Mouse (Mus musculus): ENCODE results near the gene Cope. TPM values are rescaled to one million over a fixed set of nuclear protein-coding genes. Genes with fewer than 3 reads are reported as not detected.

Gene Cope
- polyA plus RNA-seq, 1 experiment from 2014 or later = 260 TPM

DNA sequence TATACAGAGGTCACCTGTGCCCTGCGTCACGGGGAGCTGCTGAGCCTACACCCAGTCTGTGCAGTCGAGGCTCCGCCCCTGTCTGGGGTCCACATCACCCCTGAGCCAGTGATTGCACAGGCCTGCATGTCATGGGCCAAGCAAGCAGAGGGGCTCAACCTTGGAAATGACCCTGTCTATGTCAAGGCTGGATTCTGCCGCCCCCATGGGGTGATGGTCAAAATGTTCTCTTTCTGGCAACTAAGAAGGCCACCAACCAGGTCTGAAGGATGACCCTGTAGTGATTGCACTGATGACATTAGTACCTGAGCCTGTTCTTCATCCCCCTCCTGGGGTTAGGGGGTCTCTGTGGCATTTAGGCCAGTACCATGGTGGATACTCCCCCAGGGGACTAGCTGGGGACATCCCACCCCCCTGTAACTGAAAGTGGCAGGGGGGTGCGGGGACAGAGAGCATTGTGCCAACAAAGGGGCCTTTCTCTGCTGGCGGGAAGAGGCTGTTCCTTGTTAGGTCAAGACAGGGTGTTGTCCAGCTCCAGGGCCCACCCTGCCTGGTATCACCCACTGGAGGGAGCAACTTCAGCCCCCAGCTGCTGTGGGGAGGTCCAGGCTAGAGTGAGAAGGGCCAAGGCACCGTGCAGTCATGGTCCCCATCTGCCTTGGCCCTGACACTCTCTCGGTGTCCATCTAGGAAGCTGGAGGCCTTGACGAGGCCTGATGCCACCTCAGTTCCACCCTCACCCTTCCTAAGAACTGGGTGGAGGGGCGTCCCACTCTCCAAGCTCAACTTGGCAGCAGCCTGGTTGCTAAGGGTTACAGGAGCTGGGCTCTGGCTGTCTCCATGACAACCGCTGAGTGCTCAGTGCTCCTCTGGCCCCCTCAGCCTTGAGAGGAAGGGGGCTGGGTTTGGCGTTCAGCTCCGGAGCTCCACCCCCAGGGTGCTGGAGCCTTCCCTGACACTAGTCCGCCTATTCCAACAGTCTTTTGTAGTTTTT lies 14.5 kb downstream of the Cope start:
- Histone ChIP-seq H3K27ac (peak overlapping the region; percentile 93), H3K36me3 (peaks cover 25% of the 10 kb centered on the region), H3K27me3 (no peaks in the 10 kb centered on the region), H3K4me2 (replicated peaks) (peak overlapping the region; percentile 73), H3K4me1 (peaks cover 35% of the 10 kb centered on the region), H3K9ac (peak overlapping the region; percentile 78), H3K4me3 (peak overlapping the region; percentile 52), H3K9me3 (replicated peaks) (no peaks in the 10 kb centered on the region)
- ATAC-seq (ENCODE audit: low FRiP score) = peak; percentile 89
- 12% methylated on average over 15 of the region's 15 CpGs for WGBS

- Histone ChIP-seq H3K4me2 (replicated peaks) (peak overlapping the region; percentile 73), H3K36me3 (peaks cover 19% of the 10 kb centered on the region), H3K9ac (peak overlapping the region; percentile 78), H3K27ac (peak overlapping the region; percentile 93), H3K9me3 (replicated peaks) (no peaks in the 10 kb centered on the region), H3K4me3 (no peak overlapping the region; the same call in 1 of the 2 replicates), H3K27me3 (no peaks in the 10 kb centered on the region), H3K4me1 (peaks cover 35% of the 10 kb centered on the region)
- 78% methylated on average over 5 of the region's 5 CpGs for WGBS
- no peak for ATAC-seq (ENCODE audit: low FRiP score)
Measured at GRCm38 (mm10) chr8:70317872-70318271, 15.6 kb downstream of the Cope start.

DNA sequence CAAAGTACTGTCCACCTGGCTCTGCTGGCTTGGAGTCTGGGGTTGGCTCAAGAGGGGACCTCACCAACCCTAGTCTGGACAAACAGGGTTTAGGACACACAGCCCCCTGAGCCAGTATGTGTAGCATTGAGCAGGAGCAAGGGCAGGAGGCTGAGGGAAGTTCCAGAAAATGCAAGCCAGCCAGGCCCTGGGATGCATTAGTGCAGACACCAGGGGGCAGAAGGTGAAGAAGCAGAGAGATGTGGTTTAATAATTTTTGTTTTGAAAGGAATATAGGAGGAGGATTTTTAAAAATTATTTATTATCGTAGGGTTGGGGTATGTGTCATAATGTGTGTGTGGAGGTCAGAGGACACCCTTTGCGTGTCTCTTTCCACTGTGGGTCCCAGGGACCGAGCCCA lies 21.4 kb downstream of the Cope start:
- H3K36me3 ChIP-seq = peaks cover 49% of the 10 kb centered on the region
- H3K27me3 ChIP-seq = 0 out of 2 replicates have a peak, but pooled peaks cover 2% of the 10 kb centered on the region
- H3K4me1 ChIP-seq = no peaks in the 10 kb centered on the region
- no peak overlapping the region for H3K9ac ChIP-seq
- WGBS = 91% methylated on average over 3 of the region's 3 CpGs
- H3K4me3 ChIP-seq = no peak overlapping the region
- no peaks in the 10 kb centered on the region for H3K9me3 ChIP-seq (replicated peaks)
- H3K27ac ChIP-seq = no peak overlapping the region
- no peak for ATAC-seq (ENCODE audit: low FRiP score)
- no peak overlapping the region for H3K4me2 ChIP-seq (replicated peaks)

- Histone ChIP-seq H3K27me3 (peaks cover 26% of the 10 kb centered on the region), H3K4me1 (peaks cover 31% of the 10 kb centered on the region), H3K9ac (no peak overlapping the region), H3K4me2 (replicated peaks) (no peak overlapping the region), H3K36me3 (peaks cover 62% of the 10 kb centered on the region), H3K9me3 (replicated peaks) (no peaks in the 10 kb centered on the region), H3K27ac (no peak overlapping the region), H3K4me3 (no peak overlapping the region)
- ATAC-seq (ENCODE audit: low FRiP score) = no peak
- WGBS = 92% methylated on average over 6 of the region's 6 CpGs
Measured at GRCm38 (mm10) chr8:70327512-70327911, 25.2 kb downstream of the Cope start.

DNA sequence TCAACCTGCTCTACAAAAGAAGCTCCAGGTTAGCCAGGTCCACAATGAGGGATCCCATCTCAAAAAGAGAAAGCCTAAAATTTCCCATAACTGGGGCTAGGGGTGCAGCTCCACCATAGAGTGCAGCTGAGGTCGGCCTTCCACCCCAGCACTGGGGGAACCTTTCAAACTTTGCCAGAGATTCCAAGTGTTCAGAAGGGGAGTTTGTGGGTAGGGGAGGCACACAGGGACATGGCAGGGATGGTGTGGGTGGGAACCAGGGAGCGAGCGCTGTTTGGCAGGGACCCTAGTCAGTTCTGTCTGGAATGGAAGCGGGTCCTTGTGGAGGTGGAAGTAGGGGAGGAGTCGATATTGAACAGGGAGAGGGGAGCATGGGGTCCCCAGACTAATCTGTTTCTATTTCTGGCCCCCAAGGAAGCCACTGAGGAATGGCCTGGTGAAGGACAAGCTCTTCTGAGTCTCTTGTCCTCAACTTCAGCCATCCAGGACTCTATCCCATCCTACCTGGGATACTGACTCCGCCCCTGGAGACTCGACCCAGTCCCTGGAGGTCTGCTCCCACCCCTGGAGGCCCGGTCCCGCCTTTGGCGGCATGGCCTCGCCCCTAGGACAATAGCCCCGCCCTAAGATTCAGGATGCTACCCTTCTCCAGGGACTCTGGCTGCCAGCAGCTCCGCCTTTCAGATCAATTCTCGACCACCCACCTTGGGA lies 27.0 kb downstream of the Cope start, which contains the start of gene Gdf1:
Gdf1 (plus strand) TSS at position 694 of the 711 bp plus-strand sequence.
- WGBS = 22% methylated on average over 14 of the region's 14 CpGs
- peak within 1 kb of the TSS; percentile 57 for H3K27ac ChIP-seq
- H3K9ac ChIP-seq = peak within 1 kb of the TSS; percentile 18; the same call in 1 of the 2 replicates
- H3K9me3 ChIP-seq (replicated peaks) = no peaks in the 10 kb centered on the region
- ATAC-seq (ENCODE audit: low FRiP score) = no peak
- H3K36me3 ChIP-seq = peaks cover 66% of the 10 kb centered on the region
- H3K27me3 ChIP-seq = peaks cover 26% of the 10 kb centered on the region
- H3K4me2 ChIP-seq (replicated peaks) = peak within 1 kb of the TSS; percentile 38
- peak within 1 kb of the TSS; percentile 13 for H3K4me3 ChIP-seq
- H3K4me1 ChIP-seq = peaks cover 31% of the 10 kb centered on the region

GRCm38 (mm10) chr8:70329835-70330740 lies 27.8 kb downstream of the Cope start:
- Histone ChIP-seq H3K9me3 (replicated peaks) (no peaks in the 10 kb centered on the region), H3K36me3 (peaks cover 67% of the 10 kb centered on the region), H3K27me3 (peaks cover 26% of the 10 kb centered on the region), H3K27ac (peak overlapping the region; percentile 57), H3K9ac (peak overlapping the region; percentile 13; the same call in 1 of the 2 replicates), H3K4me3 (peak overlapping the region; percentile 13), H3K4me1 (peaks cover 31% of the 10 kb centered on the region), H3K4me2 (replicated peaks) (peak overlapping the region; percentile 38)
- ATAC-seq (ENCODE audit: low FRiP score) = peak; percentile 44
- 5% methylated on average over 45 of the region's 45 CpGs for WGBS

DNA sequence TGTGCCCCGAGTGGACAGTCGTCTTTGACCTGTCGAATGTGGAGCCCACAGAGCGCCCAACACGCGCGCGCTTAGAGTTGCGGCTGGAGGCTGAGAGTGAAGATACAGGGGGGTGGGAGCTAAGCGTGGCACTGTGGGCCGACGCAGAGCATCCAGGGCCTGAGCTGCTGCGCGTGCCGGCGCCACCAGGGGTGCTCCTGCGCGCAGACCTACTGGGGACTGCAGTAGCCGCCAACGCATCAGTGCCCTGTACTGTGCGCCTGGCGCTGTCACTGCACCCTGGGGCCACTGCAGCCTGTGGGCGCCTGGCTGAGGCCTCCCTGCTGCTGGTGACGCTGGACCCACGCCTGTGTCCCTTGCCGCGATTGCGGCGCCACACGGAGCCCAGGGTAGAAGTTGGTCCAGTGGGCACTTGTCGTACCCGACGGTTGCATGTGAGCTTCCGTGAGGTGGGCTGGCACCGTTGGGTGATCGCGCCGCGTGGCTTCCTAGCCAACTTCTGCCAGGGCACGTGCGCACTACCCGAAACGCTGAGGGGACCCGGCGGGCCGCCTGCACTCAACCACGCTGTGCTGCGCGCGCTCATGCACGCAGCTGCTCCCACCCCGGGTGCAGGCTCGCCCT lies 28.5 kb downstream of the Cope start:
- Histone ChIP-seq H3K9ac (peak overlapping the region; percentile 13; the same call in 1 of the 2 replicates), H3K27me3 (peaks cover 26% of the 10 kb centered on the region), H3K9me3 (replicated peaks) (no peaks in the 10 kb centered on the region), H3K27ac (peak overlapping the region; percentile 57), H3K4me2 (replicated peaks) (peak overlapping the region; percentile 38), H3K36me3 (peaks cover 73% of the 10 kb centered on the region), H3K4me3 (peak overlapping the region; percentile 13), H3K4me1 (peaks cover 31% of the 10 kb centered on the region)
- WGBS = 24% methylated on average over 53 of the region's 53 CpGs
- ATAC-seq (ENCODE audit: low FRiP score) = peak; percentile 85

DNA sequence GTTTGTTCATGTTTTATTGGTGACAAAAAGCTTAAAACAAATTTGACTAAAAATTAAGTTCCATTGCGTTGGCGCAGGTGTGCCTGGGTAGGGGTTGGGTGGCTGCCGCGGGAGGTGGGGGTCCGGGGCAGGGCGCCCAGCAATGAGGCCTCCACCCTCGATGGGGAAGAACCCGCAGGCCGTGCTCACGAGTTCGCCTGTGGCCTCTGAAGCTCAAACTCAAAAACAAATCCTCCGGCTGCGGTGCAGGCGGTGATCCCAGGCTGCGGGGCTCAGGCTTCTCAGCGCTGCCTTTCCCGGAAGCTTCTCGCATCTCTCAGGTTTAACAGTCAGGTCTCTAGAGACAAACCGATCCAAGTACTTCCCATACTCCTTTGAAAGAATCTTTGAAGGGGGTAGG lies 29.2 kb downstream of the Cope start:
- no peak for ATAC-seq (ENCODE audit: low FRiP score)
- Histone ChIP-seq H3K4me1 (peaks cover 31% of the 10 kb centered on the region), H3K36me3 (peaks cover 77% of the 10 kb centered on the region), H3K27ac (0 out of 2 replicates have a peak overlapping the region, but pooled peaks have one; percentile 26), H3K4me2 (replicated peaks) (no peak overlapping the region), H3K4me3 (no peak overlapping the region), H3K9me3 (replicated peaks) (no peaks in the 10 kb centered on the region), H3K9ac (no peak overlapping the region), H3K27me3 (peaks cover 26% of the 10 kb centered on the region)
- WGBS = 65% methylated on average over 19 of the region's 19 CpGs

- Histone ChIP-seq H3K36me3 (peaks cover 81% of the 10 kb centered on the region), H3K9me3 (replicated peaks) (no peaks in the 10 kb centered on the region), H3K4me2 (replicated peaks) (peak overlapping the region; percentile 19; the same call in 1 of the 2 replicates), H3K27ac (peak overlapping the region; percentile 35; the same call in 1 of the 2 replicates), H3K27me3 (peaks cover 26% of the 10 kb centered on the region), H3K4me3 (no peak overlapping the region), H3K4me1 (peaks cover 31% of the 10 kb centered on the region), H3K9ac (peak overlapping the region; percentile 43; the same call in 1 of the 2 replicates)
- WGBS = 22% methylated on average over 41 of the region's 41 CpGs
- ATAC-seq (ENCODE audit: low FRiP score) = peak; percentile 71
Measured at GRCm38 (mm10) chr8:70332070-70332877, 30.0 kb downstream of the Cope start.

DNA sequence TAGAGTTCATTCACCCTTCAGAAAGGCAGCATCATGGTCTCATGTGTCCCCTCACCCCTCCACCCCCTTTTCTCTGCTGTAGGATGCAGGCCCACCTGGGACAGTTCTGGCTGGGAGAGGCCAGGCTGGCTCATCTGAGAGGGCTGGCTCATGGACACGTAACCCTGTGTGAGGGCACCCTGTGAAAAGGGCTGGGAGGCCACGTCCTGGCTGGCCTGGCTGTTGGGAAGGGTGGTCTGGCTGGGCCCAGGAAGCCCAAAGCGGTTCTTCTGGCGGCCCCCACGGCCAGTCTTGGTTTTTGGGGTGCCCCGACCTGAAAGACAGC lies 30.5 kb downstream of the Cope start:
- Histone ChIP-seq H3K27ac (no peak overlapping the region), H3K4me3 (no peak overlapping the region), H3K4me1 (peaks cover 31% of the 10 kb centered on the region), H3K36me3 (peaks cover 81% of the 10 kb centered on the region), H3K9me3 (replicated peaks) (no peaks in the 10 kb centered on the region), H3K4me2 (replicated peaks) (no peak overlapping the region), H3K27me3 (peaks cover 26% of the 10 kb centered on the region), H3K9ac (no peak overlapping the region)
- no peak for ATAC-seq (ENCODE audit: low FRiP score)
- WGBS = 97% methylated on average over 6 of the region's 6 CpGs
